Mouse (Mus musculus): ENCODE data around the gene Hspb3. TPM values are rescaled to one million over a fixed set of nuclear protein-coding genes. Genes with fewer than 3 reads are reported as not detected.
A peak's percentile ranks its signal among the peaks of the same experiment; 100 is the strongest.

The Hspb3 gene
- polyA plus RNA-seq, 2 experiments, result not detected

- Histone ChIP-seq H3K9me3 (ENCODE audit: control insufficient read depth, low read length) (no peaks in the 10 kb centered on the region), H3K4me2 (ENCODE audit: low read depth) (no peak overlapping the region), H3K27me3 (ENCODE audit: control insufficient read depth, insufficient read depth, low read length) (no peaks in the 10 kb centered on the region), H3K9ac (replicated peaks) (no peak overlapping the region), H3K4me1 (replicated peaks; ENCODE audit: control insufficient read depth in 2 of 2, insufficient read depth in 2 of 2, low read length in 1 of 2) (peaks cover 0 to 17% of the 10 kb centered on the region in 2 experiments; a peak in 3 of 4 replicates), H3K4me3 (ENCODE audit: insufficient read depth in 1 of 2, low read depth in 2 of 2, low read length in 2 of 2) (no peak overlapping the region), H3K27ac (no peak overlapping the region), H3K36me3 (replicated peaks; ENCODE audit: control insufficient read depth, insufficient read depth, low read depth) (no peaks in the 10 kb centered on the region)
- DNase-seq (ENCODE audit: low read depth in 3 of 3, low spot score in 3 of 3), result no peak
- no peak for ATAC-seq (ENCODE audit: insufficient read depth)
- WGBS (ENCODE audit: insufficient replicate concordance), result 69% methylated on average over 8 of the region's 8 CpGs
- TF ChIP-seq CTCF (IDR thresholded peaks at IDR 0.05; ENCODE audit: low read depth) (no peak), EP300 (IDR thresholded peaks at IDR 0.05; ENCODE audit: low read depth) (no peak)
These were observed 23.2 kb upstream of the Hspb3 start for GRCm38 (mm10) chr13:113686691-113687121.

- TF ChIP-seq EP300 (IDR thresholded peaks at IDR 0.05; ENCODE audit: low read depth) (no peak), CTCF (IDR thresholded peaks at IDR 0.05; ENCODE audit: low read depth) (no peak)
- Histone ChIP-seq H3K9ac (replicated peaks) (no peak overlapping the region), H3K27ac (no peak overlapping the region), H3K4me1 (replicated peaks; ENCODE audit: control insufficient read depth in 2 of 2, insufficient read depth in 2 of 2, low read length in 1 of 2) (no peaks in the 10 kb centered on the region), H3K27me3 (ENCODE audit: control insufficient read depth, insufficient read depth, low read length) (no peaks in the 10 kb centered on the region), H3K36me3 (replicated peaks; ENCODE audit: control insufficient read depth, insufficient read depth, low read depth) (no peaks in the 10 kb centered on the region), H3K4me2 (ENCODE audit: low read depth) (no peak overlapping the region), H3K4me3 (ENCODE audit: insufficient read depth in 1 of 2, low read depth in 2 of 2, low read length in 2 of 2) (no peak overlapping the region), H3K9me3 (ENCODE audit: control insufficient read depth, low read length) (no peaks in the 10 kb centered on the region)
- DNase-seq (ENCODE audit: low read depth in 3 of 3, low spot score in 3 of 3) (no peak), ATAC-seq (ENCODE audit: insufficient read depth) (no peak)
- whole genome bisulfite sequencing (ENCODE audit: insufficient replicate concordance), result 79% methylated on average over 5 of the region's 5 CpGs
These were observed 19.3 kb upstream of the Hspb3 start for GRCm38 (mm10) chr13:113682821-113683220.

- DNase-seq (ENCODE audit: low read depth in 3 of 3, low spot score in 3 of 3) (no peak), ATAC-seq (ENCODE audit: insufficient read depth) (no peak)
- H3K27me3 ChIP-seq (ENCODE audit: control insufficient read depth, insufficient read depth, low read length), result no peaks in the 10 kb centered on the region
- WGBS (ENCODE audit: insufficient replicate concordance), result 69% methylated on average over 7 of the region's 7 CpGs
- H3K4me2 ChIP-seq (ENCODE audit: low read depth), result no peak overlapping the region
- TF ChIP-seq EP300 (IDR thresholded peaks at IDR 0.05; ENCODE audit: low read depth), result no peak
- no peak for TF ChIP-seq CTCF (IDR thresholded peaks at IDR 0.05; ENCODE audit: low read depth)
- no peaks in the 10 kb centered on the region for H3K4me1 ChIP-seq (replicated peaks; ENCODE audit: control insufficient read depth in 2 of 2, insufficient read depth in 2 of 2, low read length in 1 of 2)
- no peak overlapping the region for H3K4me3 ChIP-seq (ENCODE audit: insufficient read depth in 1 of 2, low read depth in 2 of 2, low read length in 2 of 2)
- H3K9ac ChIP-seq (replicated peaks), result no peak overlapping the region
- H3K27ac ChIP-seq, result no peak overlapping the region
- no peaks in the 10 kb centered on the region for H3K36me3 ChIP-seq (replicated peaks; ENCODE audit: control insufficient read depth, insufficient read depth, low read depth)
- no peaks in the 10 kb centered on the region for H3K9me3 ChIP-seq (ENCODE audit: control insufficient read depth, low read length)
These were observed 17.2 kb upstream of the Hspb3 start for GRCm38 (mm10) chr13:113680646-113681045.

GRCm38 (mm10) chr13:113669459-113670077 is 6.1 kb upstream of the Hspb3 start:
- Histone ChIP-seq H3K4me3 (ENCODE audit: insufficient read depth in 1 of 2, low read depth in 2 of 2, low read length in 2 of 2) (no peak overlapping the region), H3K27ac (no peak overlapping the region), H3K4me1 (replicated peaks; ENCODE audit: control insufficient read depth in 2 of 2, insufficient read depth in 2 of 2, low read length in 1 of 2) (no peaks in the 10 kb centered on the region), H3K36me3 (replicated peaks; ENCODE audit: control insufficient read depth, insufficient read depth, low read depth) (no peaks in the 10 kb centered on the region), H3K9ac (replicated peaks) (no peak overlapping the region), H3K27me3 (ENCODE audit: control insufficient read depth, insufficient read depth, low read length) (no peaks in the 10 kb centered on the region), H3K9me3 (ENCODE audit: control insufficient read depth, low read length) (no peaks in the 10 kb centered on the region), H3K4me2 (ENCODE audit: low read depth) (no peak overlapping the region)
- 35% methylated on average over 10 of the region's 10 CpGs for WGBS (ENCODE audit: insufficient replicate concordance)
- TF ChIP-seq CTCF (IDR thresholded peaks at IDR 0.05; ENCODE audit: low read depth) (peak; percentile 72), EP300 (IDR thresholded peaks at IDR 0.05; ENCODE audit: low read depth) (no peak)
- DNase-seq (ENCODE audit: low read depth in 3 of 3, low spot score in 3 of 3) (peak in 2 of 3 experiments; percentile 12 to 26), ATAC-seq (ENCODE audit: insufficient read depth) (no peak)

GRCm38 (mm10) chr13:113663883-113664282 is 407 bp upstream of the Hspb3 start:
- H3K9ac ChIP-seq (replicated peaks), result no peak overlapping the region
- 60% methylated on average over 7 of the region's 7 CpGs for WGBS (ENCODE audit: insufficient replicate concordance)
- H3K4me2 ChIP-seq (ENCODE audit: low read depth), result no peak overlapping the region
- TF ChIP-seq CTCF (IDR thresholded peaks at IDR 0.05; ENCODE audit: low read depth), result no peak
- TF ChIP-seq EP300 (IDR thresholded peaks at IDR 0.05; ENCODE audit: low read depth), result no peak
- H3K36me3 ChIP-seq (replicated peaks; ENCODE audit: control insufficient read depth, insufficient read depth, low read depth), result no peaks in the 10 kb centered on the region
- no peaks in the 10 kb centered on the region for H3K4me1 ChIP-seq (replicated peaks; ENCODE audit: control insufficient read depth in 2 of 2, insufficient read depth in 2 of 2, low read length in 1 of 2)
- H3K9me3 ChIP-seq (ENCODE audit: control insufficient read depth, low read length), result no peaks in the 10 kb centered on the region
- H3K4me3 ChIP-seq (ENCODE audit: insufficient read depth in 1 of 2, low read depth in 2 of 2, low read length in 2 of 2), result no peak overlapping the region
- no peak for ATAC-seq (ENCODE audit: insufficient read depth)
- no peak overlapping the region for H3K27ac ChIP-seq
- no peak for DNase-seq (ENCODE audit: low read depth in 3 of 3, low spot score in 3 of 3)
- no peaks in the 10 kb centered on the region; the same call in 1 of the 2 replicates for H3K27me3 ChIP-seq (ENCODE audit: control insufficient read depth, insufficient read depth, low read length)

Measured in liver, embryonic 14.5 days (tissue).